Mouse (Mus musculus) liver, embryonic 14.5 days (tissue): Measurements from ENCODE around the gene Serpina3m.

Experiments
- CTCF ChIP-seq: IDR thresholded peaks from 2 replicates; pipeline ENCODE4 v1.5.1; 2016; ENCODE audit warnings: antibody characterized with exemption, low read depth, control low read depth
- EP300 ChIP-seq: IDR thresholded peaks from 2 replicates; pipeline ENCODE4 v1.6.1; 2016; ENCODE audit warnings: antibody characterized with exemption, low read depth

GRCm38 (mm10) chr12:104338705-104339104 is 419 bp downstream of the Serpina3m start:
- TF ChIP-seq CTCF (no peak), EP300 (no peak)
